Mouse (Mus musculus): Measurements from ENCODE around the gene Cst12. TPM values are rescaled to one million over a fixed set of nuclear protein-coding genes. Genes with fewer than 3 reads are reported as not detected.
"Not testable (repeated sequence)": the region's sequence is repeated elsewhere in the genome, so short reads cannot be mapped to it uniquely, and the experiment has no call there.

The Cst12 gene
- polyA plus RNA-seq, 1 experiment from 2014 or later = 0.25 TPM

GRCm38 (mm10) chr2:148754310-148754846 is 34.8 kb upstream of the Cst12 start:
- H3K4me3 ChIP-seq (ENCODE audit: low read depth, low read length) = no peak overlapping the region
- H3K9ac ChIP-seq (ENCODE audit: low read length) = no peak overlapping the region
- no peak for TF ChIP-seq CTCF (IDR thresholded peaks at IDR 0.05; ENCODE audit: low read depth)
- TF ChIP-seq EP300 (optimal IDR thresholded peaks at IDR 0.05) = no peak
- H3K27ac ChIP-seq (replicated peaks) = no peak overlapping the region
- no peaks in the 10 kb centered on the region for H3K9me3 ChIP-seq (ENCODE audit: control insufficient read depth, low read length)
- H3K4me1 ChIP-seq (replicated peaks; ENCODE audit: control insufficient read depth, insufficient read depth) = no peaks in the 10 kb centered on the region
- no peaks in the 10 kb centered on the region for H3K27me3 ChIP-seq (ENCODE audit: control insufficient read depth, insufficient read depth, low read length)
- H3K36me3 ChIP-seq (ENCODE audit: control insufficient read depth, insufficient read depth, low read length) = no peaks in the 10 kb centered on the region
- ATAC-seq (ENCODE audit: low FRiP score, low TSS enrichment) = no peak
- no peak for DNase-seq (ENCODE audit: low spot score)
- 63% methylated on average over 1 of the region's 1 CpGs for WGBS
- no peak overlapping the region for H3K4me2 ChIP-seq (replicated peaks; ENCODE audit: low read depth)

- Histone ChIP-seq H3K27me3 (ENCODE audit: control insufficient read depth, insufficient read depth, low read length) (no peaks in the 10 kb centered on the region), H3K9me3 (ENCODE audit: control insufficient read depth, low read length) (no peaks in the 10 kb centered on the region), H3K4me1 (replicated peaks; ENCODE audit: control insufficient read depth, insufficient read depth) (no peaks in the 10 kb centered on the region), H3K9ac (ENCODE audit: low read length) (no peak overlapping the region), H3K4me2 (replicated peaks; ENCODE audit: low read depth) (no peak overlapping the region), H3K36me3 (ENCODE audit: control insufficient read depth, insufficient read depth, low read length) (no peaks in the 10 kb centered on the region), H3K27ac (replicated peaks) (no peak overlapping the region), H3K4me3 (ENCODE audit: low read depth, low read length) (no peak overlapping the region)
- WGBS = 100% methylated on average over 1 of the region's 1 CpGs
- ATAC-seq (ENCODE audit: low FRiP score, low TSS enrichment) (no peak), DNase-seq (ENCODE audit: low spot score) (no peak)
- TF ChIP-seq EP300 (optimal IDR thresholded peaks at IDR 0.05) (no peak), CTCF (IDR thresholded peaks at IDR 0.05; ENCODE audit: low read depth) (no peak)
Measured at GRCm38 (mm10) chr2:148763648-148764388, 25.3 kb upstream of the Cst12 start.

- H3K36me3 ChIP-seq (ENCODE audit: control insufficient read depth, insufficient read depth, low read length); DNase-seq (ENCODE audit: low spot score); ATAC-seq (ENCODE audit: low FRiP score, low TSS enrichment); H3K27me3 ChIP-seq (ENCODE audit: control insufficient read depth, insufficient read depth, low read length); H3K27ac ChIP-seq (replicated peaks); H3K9me3 ChIP-seq (ENCODE audit: control insufficient read depth, low read length); H3K9ac ChIP-seq (ENCODE audit: low read length); H3K4me2 ChIP-seq (replicated peaks; ENCODE audit: low read depth); H3K4me1 ChIP-seq (replicated peaks; ENCODE audit: control insufficient read depth, insufficient read depth); H3K4me3 ChIP-seq (ENCODE audit: low read depth, low read length): not testable (repeated sequence)
- 88% methylated on average over 4 of the region's 4 CpGs for WGBS
Measured at GRCm38 (mm10) chr2:148771397-148771796, 17.8 kb upstream of the Cst12 start, which contains the start of gene Cst11. Gene Cst11, minus strand, starts transcription at chr2:148771497.

GRCm38 (mm10) chr2:148781709-148782108 is 7.5 kb upstream of the Cst12 start, which contains the start of gene 8030411F24Rik:
Gene 8030411F24Rik, plus strand, starts transcription at chr2:148782009.
- Histone ChIP-seq H3K4me3 (ENCODE audit: low read depth, low read length) (no peak within 1 kb of the TSS), H3K4me1 (replicated peaks; ENCODE audit: control insufficient read depth, insufficient read depth) (no peaks in the 10 kb centered on the region), H3K27ac (replicated peaks) (no peak within 1 kb of the TSS), H3K27me3 (ENCODE audit: control insufficient read depth, insufficient read depth, low read length) (no peaks in the 10 kb centered on the region), H3K4me2 (replicated peaks; ENCODE audit: low read depth) (no peak within 1 kb of the TSS), H3K9me3 (ENCODE audit: control insufficient read depth, low read length) (no peaks in the 10 kb centered on the region), H3K9ac (ENCODE audit: low read length) (no peak within 1 kb of the TSS), H3K36me3 (ENCODE audit: control insufficient read depth, insufficient read depth, low read length) (no peaks in the 10 kb centered on the region)
- no peak for ATAC-seq (ENCODE audit: low FRiP score, low TSS enrichment)
- no peak for DNase-seq (ENCODE audit: low spot score)
- TF ChIP-seq CTCF (IDR thresholded peaks at IDR 0.05; ENCODE audit: low read depth) (no peak), EP300 (optimal IDR thresholded peaks at IDR 0.05) (no peak)
- WGBS = 15% methylated on average over 1 of the region's 1 CpGs

- Histone ChIP-seq H3K4me3 (ENCODE audit: low read depth, low read length) (no peak within 1 kb of the TSS), H3K27me3 (ENCODE audit: control insufficient read depth, insufficient read depth, low read length) (no peaks in the 10 kb centered on the region), H3K4me1 (replicated peaks; ENCODE audit: control insufficient read depth, insufficient read depth) (no peaks in the 10 kb centered on the region), H3K9ac (ENCODE audit: low read length) (no peak within 1 kb of the TSS), H3K27ac (replicated peaks) (no peak within 1 kb of the TSS), H3K4me2 (replicated peaks; ENCODE audit: low read depth) (no peak within 1 kb of the TSS), H3K9me3 (ENCODE audit: control insufficient read depth, low read length) (no peaks in the 10 kb centered on the region), H3K36me3 (ENCODE audit: control insufficient read depth, insufficient read depth, low read length) (no peaks in the 10 kb centered on the region)
- WGBS = 84% methylated on average over 1 of the region's 1 CpGs
- no peak for ATAC-seq (ENCODE audit: low FRiP score, low TSS enrichment)
- DNase-seq (ENCODE audit: low spot score) = no peak
- no peak for TF ChIP-seq EP300 (optimal IDR thresholded peaks at IDR 0.05)
- TF ChIP-seq CTCF (IDR thresholded peaks at IDR 0.05; ENCODE audit: low read depth) = no peak
Measured at GRCm38 (mm10) chr2:148798485-148798884, 9.3 kb downstream of the Cst12 start, which contains the start of gene Cst8. Gene Cst8, plus strand, starts transcription at chr2:148798785.

GRCm38 (mm10) chr2:148801491-148801921 is 12.3 kb downstream of the Cst12 start:
- WGBS = 41% methylated on average over 3 of the region's 3 CpGs
- DNase-seq (ENCODE audit: low spot score) (no peak), ATAC-seq (ENCODE audit: low FRiP score, low TSS enrichment) (peak; percentile 47; the same call in 1 of the 2 replicates)
- no peak overlapping the region for H3K9ac ChIP-seq (ENCODE audit: low read length)
- no peaks in the 10 kb centered on the region for H3K27me3 ChIP-seq (ENCODE audit: control insufficient read depth, insufficient read depth, low read length)
- no peaks in the 10 kb centered on the region for H3K36me3 ChIP-seq (ENCODE audit: control insufficient read depth, insufficient read depth, low read length)
- H3K9me3 ChIP-seq (ENCODE audit: control insufficient read depth, low read length) = no peaks in the 10 kb centered on the region
- H3K4me3 ChIP-seq (ENCODE audit: low read depth, low read length) = no peak overlapping the region
- no peaks in the 10 kb centered on the region for H3K4me1 ChIP-seq (replicated peaks; ENCODE audit: control insufficient read depth, insufficient read depth)
- H3K27ac ChIP-seq (replicated peaks) = no peak overlapping the region
- TF ChIP-seq EP300 (optimal IDR thresholded peaks at IDR 0.05) (no peak), CTCF (IDR thresholded peaks at IDR 0.05; ENCODE audit: low read depth) (no peak)
- H3K4me2 ChIP-seq (replicated peaks; ENCODE audit: low read depth) = no peak overlapping the region
